Mouse (Mus musculus) megakaryocyte-erythroid progenitor cell, adult 5-6 weeks (primary cell): Measurements from ENCODE around the gene Mark1. TPM values are rescaled to one million over a fixed set of nuclear protein-coding genes. Genes with fewer than 3 reads are reported as not detected.

Experiments
- ATAC-seq: replicated peaks from 2 replicates; pipeline ENCODE4 v1.8.0; 2016; ENCODE audit warnings: mild to moderate bottlenecking, inconsistent platforms; ENCODE audit not compliant: severe bottlenecking, poor library complexity, low FRiP score, low TSS enrichment
- total RNA-seq, 2 experiments: library from RNA; stranded (forward) in 1 of 2; stranded (reverse) in 1 of 2; fragments of 200-1000, 215-1000 nt in 1 of 2; fragments of >200 nt in 1 of 2; fragmentation: Nextera tagmentation in 1 of 2; gene quantifications; 2 replicates each; pipeline ENCODE4 v1.2.3; 2014 to 2017

Gene Mark1
- total RNA-seq (2014; fragmentation: Nextera tagmentation): not detected in 2 replicates
- not detected in 2 replicates for total RNA-seq (2017)

DNA sequence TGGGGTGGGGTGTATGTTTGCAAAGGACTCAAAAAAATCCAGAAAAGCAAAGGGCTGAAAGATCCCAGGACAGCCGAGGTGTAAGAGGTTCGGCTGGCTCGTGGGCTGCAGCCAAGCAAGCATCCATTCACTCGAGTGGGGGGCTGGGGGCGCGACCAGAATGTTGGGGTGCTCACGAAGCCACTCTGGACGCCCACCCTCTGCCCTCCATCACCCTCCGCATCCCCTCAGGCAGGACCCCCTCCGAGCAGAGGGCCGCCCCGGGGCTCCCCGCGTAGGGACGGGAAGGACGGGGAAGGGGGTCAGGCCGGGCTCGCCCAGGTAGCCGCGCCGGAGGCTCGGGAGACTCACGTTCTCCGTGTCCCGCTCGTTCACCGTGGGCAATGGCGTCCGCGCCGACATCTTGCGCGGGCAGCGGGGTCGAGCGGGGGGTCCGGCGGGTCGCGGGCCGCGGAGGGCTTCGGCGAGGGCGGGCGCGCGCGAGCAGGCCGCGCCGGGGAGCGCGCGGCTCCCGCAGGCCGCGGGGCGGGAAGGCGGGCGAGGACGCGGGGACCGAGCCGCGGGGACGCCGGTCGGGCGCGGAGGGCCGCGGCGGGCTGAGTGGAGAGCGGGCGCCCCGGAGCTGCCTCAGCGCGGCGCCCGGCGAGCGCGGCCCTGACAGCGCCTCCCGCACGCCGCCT is at the start of gene Mark1:
Gene Mark1, minus strand, starts transcription at position 500 of the 680 bp plus-strand sequence.
- ATAC-seq: no peak; the same call in 1 of the 2 replicates

DNA sequence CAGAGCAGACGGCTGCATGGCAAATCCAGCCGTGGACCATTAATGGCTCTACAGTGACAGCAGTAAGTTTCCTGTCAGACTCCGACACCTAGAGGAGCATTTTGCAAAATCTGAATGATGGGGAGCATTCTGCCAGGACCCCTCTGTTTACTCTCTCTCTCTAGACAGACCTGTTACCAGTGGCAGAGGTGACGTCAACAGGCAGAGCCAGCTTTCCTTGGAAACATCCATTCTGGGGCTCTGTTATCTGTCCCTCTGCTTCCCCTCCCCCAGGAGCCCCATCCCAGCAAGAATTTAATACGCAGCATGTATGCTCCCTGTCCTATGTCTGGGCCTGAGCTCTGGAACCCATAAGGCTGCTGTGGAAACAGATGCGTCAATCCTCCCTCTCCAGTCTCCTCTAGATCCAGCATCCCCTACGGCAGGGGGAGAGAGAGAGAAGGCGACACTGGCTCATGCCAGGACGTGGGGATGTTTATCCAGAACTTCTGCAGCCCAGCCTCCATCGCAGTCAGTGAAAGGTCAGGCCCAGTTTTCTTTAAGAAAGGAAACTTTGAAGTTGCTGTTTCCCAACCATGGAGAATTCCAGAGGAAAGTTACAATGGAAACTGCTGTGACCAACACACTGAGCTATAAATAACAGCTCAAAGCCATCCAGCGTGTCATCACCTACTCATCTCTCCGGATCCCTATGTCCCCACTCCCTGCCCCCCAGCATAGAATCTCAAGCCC is 48.3 kb upstream of the Mark1 start:
- ATAC-seq: no peak

- no peak for ATAC-seq
Measured at GRCm38 (mm10) chr1:185046513-185046912, 47.1 kb upstream of the Mark1 start.

DNA sequence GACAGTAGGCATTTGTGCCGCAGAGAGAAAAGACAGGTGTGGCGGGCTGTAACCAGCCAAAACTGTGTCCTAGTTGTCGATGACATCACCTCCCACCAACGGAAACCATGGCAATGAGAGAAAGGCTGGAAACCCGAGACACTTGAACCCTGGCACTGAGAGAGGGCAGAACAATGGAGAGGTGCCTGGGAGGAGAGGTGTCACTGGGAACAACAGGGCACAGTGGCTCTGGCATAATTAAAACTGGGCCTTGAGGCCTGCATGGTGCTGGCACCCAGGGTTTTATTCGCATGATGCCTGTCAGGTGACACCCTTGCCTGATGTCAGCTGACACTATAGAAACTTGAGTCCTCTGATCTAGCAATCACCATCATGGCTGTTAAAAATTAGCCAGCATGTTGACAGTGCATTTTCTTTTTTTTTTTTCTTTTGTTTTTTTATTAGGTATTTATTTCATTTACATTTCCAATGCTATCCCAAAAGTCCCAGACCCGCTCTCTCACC is 38.9 kb upstream of the Mark1 start:
- ATAC-seq: no peak

- no peak for ATAC-seq
Measured at GRCm38 (mm10) chr1:185030565-185030964, 31.2 kb upstream of the Mark1 start.

DNA sequence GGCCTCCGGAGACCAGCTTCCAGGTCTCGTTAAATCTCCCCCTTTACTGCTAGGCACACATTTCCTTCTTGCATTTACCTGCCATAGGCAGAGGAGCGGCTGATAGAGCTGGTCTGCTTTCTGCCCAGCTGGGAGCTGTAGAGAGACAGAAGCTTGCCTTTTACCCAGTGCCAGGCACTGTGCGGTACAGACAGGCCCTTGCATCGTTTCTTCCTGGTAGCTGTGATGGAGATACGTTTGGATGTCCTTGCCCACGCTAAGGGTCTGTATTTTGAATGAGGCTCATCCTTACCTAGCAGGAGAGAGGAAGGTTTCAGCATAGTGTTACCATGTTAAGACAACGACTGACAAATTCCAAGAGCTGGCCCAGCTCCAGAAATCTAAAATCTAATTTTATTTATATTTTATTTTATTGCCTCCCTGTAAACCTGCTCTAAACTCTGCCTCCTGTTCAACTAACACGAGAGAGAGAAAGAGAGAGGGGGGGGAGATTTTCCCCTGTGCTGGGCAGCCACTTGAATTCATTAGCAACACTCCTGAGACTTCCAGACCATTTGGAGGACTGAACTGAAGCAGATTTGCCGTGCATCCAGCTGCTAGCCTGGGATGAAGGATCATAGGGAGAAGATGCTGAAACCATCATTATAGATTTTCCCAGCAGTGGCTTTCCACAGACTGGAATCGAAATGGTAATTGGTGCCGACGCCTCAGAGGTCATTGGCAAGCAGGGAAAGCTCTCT is 21.2 kb upstream of the Mark1 start:
- ATAC-seq: no peak

- no peak for ATAC-seq
Measured at GRCm38 (mm10) chr1:185012566-185012965, 13.2 kb upstream of the Mark1 start.

DNA sequence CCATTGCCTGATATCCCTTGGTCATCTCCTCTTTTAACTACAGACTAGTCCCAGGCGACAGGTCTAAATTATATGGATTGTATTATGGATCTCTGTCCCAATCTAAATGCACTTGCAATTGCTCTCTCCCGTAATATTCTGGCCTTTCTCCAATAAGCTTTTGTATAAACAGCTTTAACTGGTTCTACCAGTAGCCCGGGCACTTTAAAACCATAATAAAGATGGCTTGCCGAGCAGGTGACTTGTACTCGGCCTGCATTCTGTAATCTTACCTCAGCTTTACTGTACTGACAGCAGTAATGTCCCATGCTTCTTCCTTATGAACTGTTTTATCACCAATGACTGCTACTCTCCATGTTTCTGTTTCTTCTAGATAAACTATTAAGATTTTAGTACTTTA is 7.7 kb upstream of the Mark1 start:
- ATAC-seq: no peak

DNA sequence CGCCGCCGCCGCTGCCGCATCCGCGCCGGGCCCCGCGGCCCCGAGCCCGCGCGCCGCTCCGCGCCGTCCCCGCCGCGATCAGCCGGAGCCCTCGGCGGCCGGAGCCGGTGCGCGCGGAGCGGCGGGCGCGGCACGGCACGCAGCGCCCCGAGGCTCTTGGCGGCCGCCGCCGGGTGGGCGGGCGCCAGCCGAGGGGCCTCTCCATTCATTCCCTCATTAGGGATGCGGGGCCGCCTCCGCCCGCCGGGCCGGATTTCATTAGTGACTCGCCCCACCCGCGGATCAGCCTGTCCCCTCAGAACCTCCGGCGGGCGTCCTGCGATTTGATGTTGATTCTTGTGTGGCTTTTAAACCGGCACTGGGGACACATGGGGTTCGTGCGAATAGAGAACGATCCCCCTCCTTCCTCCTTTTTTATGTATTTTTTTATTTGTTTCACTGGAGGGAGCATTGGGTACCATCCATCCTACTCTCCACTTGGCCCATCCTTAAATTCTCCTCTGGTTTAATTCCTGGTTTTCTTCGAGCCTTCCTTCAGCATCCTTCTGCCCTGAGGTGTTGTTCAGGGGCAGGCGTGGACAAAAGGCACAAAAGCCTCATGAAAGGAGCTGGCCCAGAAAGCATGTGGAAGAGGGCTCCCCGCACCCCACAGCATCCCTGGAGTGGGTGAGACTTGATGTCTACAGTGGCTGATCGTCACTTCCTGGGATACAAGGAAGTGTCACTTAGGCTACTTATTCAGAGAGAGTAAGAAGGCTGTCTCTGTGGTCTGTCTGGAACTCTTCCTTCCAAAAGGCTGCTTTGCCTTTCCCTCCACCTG is 620 bp upstream of the Mark1 start:
- ATAC-seq: no peak

DNA sequence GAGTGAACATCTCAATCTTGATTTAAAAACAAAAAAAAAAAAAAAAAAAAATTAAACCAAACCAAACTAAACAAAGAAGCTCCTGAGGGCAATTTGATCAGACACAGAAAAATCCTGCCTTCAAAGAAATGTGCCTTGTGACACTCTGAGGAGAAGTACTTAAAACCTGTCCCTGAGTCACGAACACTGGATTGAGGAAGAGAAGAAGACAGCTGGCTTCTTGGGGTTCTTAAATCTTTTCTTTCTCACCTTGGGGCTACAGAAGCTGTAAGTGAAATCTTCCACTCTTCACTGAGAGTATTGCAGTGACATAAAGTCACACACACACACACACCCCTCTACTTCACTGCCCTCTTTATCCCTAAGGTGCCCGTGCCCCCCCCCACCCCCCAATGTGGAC is 739 bp downstream of the Mark1 start:
- ATAC-seq: no peak

DNA sequence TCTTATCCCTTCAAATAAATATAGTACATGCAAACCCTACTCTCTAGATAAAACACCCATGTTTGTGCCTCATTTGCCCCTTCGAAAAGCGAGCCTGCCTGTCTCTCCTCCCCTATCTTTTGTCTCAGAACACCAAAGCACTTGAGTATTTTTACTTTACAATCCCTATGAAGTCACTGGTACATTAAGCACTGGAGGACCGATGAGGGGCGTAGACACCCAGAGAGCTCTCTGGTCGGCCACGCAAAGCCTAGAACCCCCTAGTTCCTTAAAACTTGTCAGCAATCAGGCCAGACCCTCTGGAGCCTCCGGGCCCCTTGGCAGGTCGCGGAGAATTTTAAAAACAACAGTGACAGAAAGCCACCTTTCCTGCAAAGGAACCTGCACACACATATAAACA is 1.2 kb downstream of the Mark1 start:
- ATAC-seq: no peak

DNA sequence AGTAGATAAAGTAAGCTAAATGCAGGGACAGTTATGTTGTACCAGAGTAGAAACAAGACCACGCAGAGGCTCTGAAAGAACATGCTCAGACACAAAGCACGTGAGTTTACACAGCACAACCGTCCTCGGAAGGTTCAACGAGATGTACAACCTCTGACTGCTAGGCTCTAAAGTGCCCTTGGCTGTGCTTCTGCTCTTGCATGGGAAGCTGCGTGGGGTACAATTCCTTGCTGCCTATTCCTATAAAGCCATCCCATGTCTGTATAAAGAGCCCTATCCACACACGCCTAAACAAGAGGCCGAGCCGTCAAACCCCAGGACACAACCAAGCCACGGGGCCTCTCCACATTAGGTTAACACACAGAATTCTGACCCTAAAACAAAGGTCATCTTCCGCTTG is 1.9 kb downstream of the Mark1 start:
- ATAC-seq: no peak

DNA sequence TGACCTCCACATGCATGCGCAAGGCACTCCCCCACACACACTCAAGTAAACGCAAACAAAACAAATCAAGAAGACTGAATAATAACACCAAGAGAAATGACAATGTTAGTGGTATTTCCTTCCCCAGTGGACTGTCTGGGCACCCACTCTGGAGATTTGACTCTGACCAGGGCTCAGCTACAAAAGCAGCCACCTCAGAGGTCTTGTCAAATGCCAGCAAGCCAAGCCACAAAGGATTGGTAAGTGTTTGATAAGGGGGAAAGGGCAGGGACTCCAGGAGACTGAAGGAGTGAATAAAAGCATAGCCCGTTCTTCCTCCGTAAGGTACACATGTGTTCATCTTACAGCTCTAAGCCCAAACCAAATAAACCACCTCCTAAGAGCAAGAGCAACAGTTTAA is 4.0 kb downstream of the Mark1 start:
- ATAC-seq: no peak

DNA sequence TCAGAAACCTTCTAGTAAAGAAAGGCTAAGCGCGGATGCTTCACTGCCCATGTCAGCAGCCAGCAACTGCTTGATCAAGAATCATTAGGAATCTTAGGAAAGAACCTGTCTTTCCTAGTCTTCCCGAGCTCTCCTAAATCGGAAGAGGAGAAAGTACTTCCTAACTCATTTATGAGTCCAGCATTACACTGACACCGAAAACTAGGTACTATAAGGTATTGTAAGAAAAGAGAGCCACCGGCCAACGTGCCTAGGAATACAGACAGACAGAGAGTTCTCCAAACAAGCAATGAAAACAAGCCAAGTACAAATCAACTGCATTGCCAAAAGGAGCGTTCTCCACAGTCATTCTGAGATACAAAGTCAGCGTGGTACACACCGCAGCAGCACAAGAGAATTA is 8.2 kb downstream of the Mark1 start:
- no peak for ATAC-seq

- ATAC-seq: no peak
Measured at GRCm38 (mm10) chr1:184986748-184987147, 12.6 kb downstream of the Mark1 start.

GRCm38 (mm10) chr1:184984723-184985122 is 14.6 kb downstream of the Mark1 start:
- no peak for ATAC-seq

GRCm38 (mm10) chr1:184983751-184984150 is 15.6 kb downstream of the Mark1 start:
- no peak for ATAC-seq

DNA sequence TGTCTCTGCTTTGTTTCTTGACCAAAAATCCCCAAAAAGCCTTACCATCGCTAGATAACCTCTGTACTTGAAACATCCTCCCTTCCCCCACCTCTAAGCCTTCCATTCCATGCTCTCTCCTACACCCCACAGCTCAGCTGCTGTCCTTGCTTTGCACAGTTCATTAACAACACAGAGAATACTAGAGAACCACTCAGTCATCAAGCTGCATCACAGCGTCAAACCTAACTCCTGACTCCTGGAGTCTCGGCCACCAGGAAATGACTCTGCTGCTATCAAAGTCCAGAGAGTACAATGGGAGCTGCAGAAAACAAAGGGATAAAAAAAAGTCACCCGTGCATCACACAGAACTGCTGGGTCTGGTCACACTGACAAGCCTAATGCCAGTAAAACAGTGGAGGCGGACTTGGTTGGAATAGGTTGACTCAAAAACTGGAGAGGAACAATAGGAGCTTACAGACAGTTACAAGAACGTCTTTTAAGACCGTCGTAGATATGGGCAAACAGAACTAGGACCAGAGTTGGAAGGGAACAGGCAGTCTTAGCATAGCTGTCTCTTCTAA is 27.1 kb downstream of the Mark1 start:
- ATAC-seq: no peak

- no peak for ATAC-seq
Measured at GRCm38 (mm10) chr1:184969374-184969773, 30.0 kb downstream of the Mark1 start.
